Mouse (Mus musculus): ENCODE measurements around the gene Ccdc184.

GRCm38 (mm10) chr15:98167645-98168621, 975 bp downstream of the Ccdc184 start:
- no peak for TF ChIP-seq GATA1 (IDR thresholded peaks at IDR 0.05; ENCODE audit: borderline replicate concordance, low read length)
- TF ChIP-seq FLI1 (IDR thresholded peaks at IDR 0.05; ENCODE audit: low read length) = no peak
